Mouse (Mus musculus): Measurements from ENCODE around the gene Ergic2. TPM values are rescaled to one million over a fixed set of nuclear protein-coding genes. Genes with fewer than 3 reads are reported as not detected.
A peak's percentile ranks its signal among the peaks of the same experiment; 100 is the strongest.

The Ergic2 gene
- polyA plus RNA-seq, 1 experiment from 2014 or later, result 139 TPM

DNA sequence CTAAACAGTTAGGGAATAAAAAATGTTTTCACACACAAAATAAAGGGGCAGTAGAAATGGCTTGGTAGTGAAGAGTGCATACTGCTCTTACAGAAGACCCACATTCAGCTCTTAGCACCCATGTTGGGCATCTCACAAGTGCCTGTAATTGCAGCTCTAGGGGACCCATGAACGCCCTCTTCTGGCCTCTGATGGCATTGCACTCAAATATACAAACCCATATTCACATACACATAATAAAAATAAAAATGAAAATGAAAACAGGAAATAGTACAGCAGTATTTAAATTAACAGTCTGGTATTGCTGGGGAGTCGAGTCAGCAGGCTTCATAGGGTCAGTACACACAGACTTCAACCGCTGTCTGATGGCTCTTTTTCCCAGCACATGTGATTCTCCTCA, 30.1 kb upstream of the Ergic2 start:
- Histone ChIP-seq H3K4me2 (no peak overlapping the region), H3K9ac (no peak overlapping the region), H3K4me3 (no peak overlapping the region), H3K9me3 (no peaks in the 10 kb centered on the region), H3K27me3 (replicated peaks) (no peaks in the 10 kb centered on the region), H3K36me3 (0 out of 2 replicates have a peak, but pooled peaks cover 9% of the 10 kb centered on the region), H3K27ac (replicated peaks) (no peak overlapping the region), H3K4me1 (peaks cover 7% of the 10 kb centered on the region; the same call in 1 of the 2 replicates)
- ATAC-seq (ENCODE audit: extremely low read depth, insufficient number of reproducible peaks, low FRiP score, low TSS enrichment), result no peak
- WGBS, result 57% methylated on average over 3 of the region's 3 CpGs

GRCm38 (mm10) chr6:148241685-148242084, 29.5 kb upstream of the Ergic2 start:
- 66% methylated on average over 5 of the region's 5 CpGs for WGBS
- H3K9me3 ChIP-seq, result no peaks in the 10 kb centered on the region
- H3K36me3 ChIP-seq, result 0 out of 2 replicates have a peak, but pooled peaks cover 7% of the 10 kb centered on the region
- no peaks in the 10 kb centered on the region for H3K27me3 ChIP-seq (replicated peaks)
- no peak overlapping the region for H3K9ac ChIP-seq
- no peak overlapping the region for H3K4me2 ChIP-seq
- no peak for ATAC-seq (ENCODE audit: extremely low read depth, insufficient number of reproducible peaks, low FRiP score, low TSS enrichment)
- peaks cover 7% of the 10 kb centered on the region; the same call in 1 of the 2 replicates for H3K4me1 ChIP-seq
- no peak overlapping the region for H3K27ac ChIP-seq (replicated peaks)
- no peak overlapping the region for H3K4me3 ChIP-seq

DNA sequence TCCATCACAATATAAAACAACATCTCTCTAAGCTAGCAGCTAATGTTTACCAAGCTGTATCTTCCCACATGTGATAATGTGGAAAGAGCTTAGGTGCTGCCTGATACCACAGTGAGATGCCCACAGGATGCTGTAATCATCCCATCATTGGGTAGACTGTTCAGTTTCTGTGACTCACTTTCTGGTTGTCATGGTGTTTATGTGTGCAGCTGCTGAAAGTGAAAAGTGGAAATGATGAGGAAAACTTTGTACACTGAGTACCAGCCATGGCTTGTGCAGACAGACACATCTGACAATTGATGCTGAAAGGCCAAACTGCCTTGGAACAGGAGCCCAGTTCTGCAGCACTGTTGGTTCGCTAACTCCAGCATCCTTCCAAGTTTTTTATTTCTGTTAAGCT, 27.1 kb upstream of the Ergic2 start:
- Histone ChIP-seq H3K27ac (replicated peaks) (no peak overlapping the region), H3K27me3 (replicated peaks) (no peaks in the 10 kb centered on the region), H3K36me3 (no peaks in the 10 kb centered on the region), H3K4me3 (no peak overlapping the region), H3K9ac (no peak overlapping the region), H3K4me1 (peaks cover 7% of the 10 kb centered on the region; the same call in 1 of the 2 replicates), H3K4me2 (no peak overlapping the region), H3K9me3 (no peaks in the 10 kb centered on the region)
- ATAC-seq (ENCODE audit: extremely low read depth, insufficient number of reproducible peaks, low FRiP score, low TSS enrichment), result no peak
- WGBS, result 80% methylated on average over 1 of the region's 1 CpGs

GRCm38 (mm10) chr6:148237453-148237852, 25.3 kb upstream of the Ergic2 start:
- Histone ChIP-seq H3K9ac (peak overlapping the region; percentile 42), H3K4me1 (peaks cover 11% of the 10 kb centered on the region; the same call in 1 of the 2 replicates), H3K9me3 (no peaks in the 10 kb centered on the region), H3K27ac (replicated peaks) (peak overlapping the region; percentile 13; the same call in 1 of the 2 replicates), H3K4me2 (no peak overlapping the region), H3K36me3 (no peaks in the 10 kb centered on the region), H3K4me3 (no peak overlapping the region), H3K27me3 (replicated peaks) (no peaks in the 10 kb centered on the region)
- WGBS, result 36% methylated on average over 5 of the region's 5 CpGs
- no peak for ATAC-seq (ENCODE audit: extremely low read depth, insufficient number of reproducible peaks, low FRiP score, low TSS enrichment)

DNA sequence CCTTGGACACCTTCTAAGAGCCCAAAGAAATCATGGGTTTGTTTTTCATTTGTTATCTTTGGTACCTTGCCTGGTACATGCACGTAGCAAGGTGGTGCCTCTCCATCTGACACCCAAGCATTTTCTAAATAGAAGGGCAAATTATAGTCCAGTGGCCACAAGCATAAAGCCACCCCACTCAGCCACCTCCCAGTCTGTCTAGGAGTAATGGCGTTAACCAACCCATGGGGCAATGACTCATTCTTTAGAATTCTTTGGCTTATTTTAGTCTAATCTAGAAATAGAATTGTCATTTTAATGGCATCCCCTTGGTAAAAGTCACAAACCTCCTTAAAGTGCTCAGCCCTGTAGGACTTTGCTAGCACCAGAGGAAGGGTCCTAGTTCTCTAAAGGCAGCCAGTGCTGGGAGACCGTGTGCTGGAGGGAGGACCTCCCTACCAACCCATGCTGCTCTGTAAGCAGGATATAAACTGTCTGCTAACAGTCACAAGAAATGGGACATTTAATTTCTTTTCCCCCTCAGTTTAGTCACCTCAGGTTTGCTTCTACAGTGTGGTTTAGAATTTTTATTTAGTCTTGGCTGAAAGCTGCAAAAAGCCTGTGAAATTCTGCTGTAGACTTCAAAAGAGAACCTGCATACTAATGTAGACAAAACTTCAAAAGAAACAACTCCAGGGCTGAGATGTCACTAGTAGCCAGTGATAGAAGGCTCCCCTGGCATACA, 22.1 kb upstream of the Ergic2 start:
- ATAC-seq (ENCODE audit: extremely low read depth, insufficient number of reproducible peaks, low FRiP score, low TSS enrichment), result no peak
- WGBS, result 69% methylated on average over 3 of the region's 3 CpGs
- Histone ChIP-seq H3K4me3 (no peak overlapping the region), H3K9ac (no peak overlapping the region), H3K9me3 (no peaks in the 10 kb centered on the region), H3K27ac (replicated peaks) (no peak overlapping the region), H3K4me1 (peaks cover 12% of the 10 kb centered on the region; the same call in 1 of the 2 replicates), H3K27me3 (replicated peaks) (no peaks in the 10 kb centered on the region), H3K36me3 (no peaks in the 10 kb centered on the region), H3K4me2 (no peak overlapping the region)

GRCm38 (mm10) chr6:148227542-148227941, 15.4 kb upstream of the Ergic2 start:
- Histone ChIP-seq H3K9ac (no peak overlapping the region), H3K27me3 (replicated peaks) (no peaks in the 10 kb centered on the region), H3K4me1 (peaks cover 2% of the 10 kb centered on the region; the same call in 1 of the 2 replicates), H3K4me3 (no peak overlapping the region), H3K27ac (replicated peaks) (no peak overlapping the region), H3K4me2 (no peak overlapping the region), H3K9me3 (no peaks in the 10 kb centered on the region), H3K36me3 (no peaks in the 10 kb centered on the region)
- WGBS, result 52% methylated on average over 3 of the region's 3 CpGs
- no peak for ATAC-seq (ENCODE audit: extremely low read depth, insufficient number of reproducible peaks, low FRiP score, low TSS enrichment)

GRCm38 (mm10) chr6:148222686-148223085, 10.5 kb upstream of the Ergic2 start:
- H3K27me3 ChIP-seq (replicated peaks), result no peaks in the 10 kb centered on the region
- no peak for ATAC-seq (ENCODE audit: extremely low read depth, insufficient number of reproducible peaks, low FRiP score, low TSS enrichment)
- H3K9ac ChIP-seq, result no peak overlapping the region
- H3K9me3 ChIP-seq, result no peaks in the 10 kb centered on the region
- WGBS, result 74% methylated on average over 2 of the region's 2 CpGs
- H3K4me1 ChIP-seq, result no peaks in the 10 kb centered on the region
- H3K36me3 ChIP-seq, result no peaks in the 10 kb centered on the region
- no peak overlapping the region for H3K27ac ChIP-seq (replicated peaks)
- no peak overlapping the region for H3K4me2 ChIP-seq
- H3K4me3 ChIP-seq, result no peak overlapping the region

DNA sequence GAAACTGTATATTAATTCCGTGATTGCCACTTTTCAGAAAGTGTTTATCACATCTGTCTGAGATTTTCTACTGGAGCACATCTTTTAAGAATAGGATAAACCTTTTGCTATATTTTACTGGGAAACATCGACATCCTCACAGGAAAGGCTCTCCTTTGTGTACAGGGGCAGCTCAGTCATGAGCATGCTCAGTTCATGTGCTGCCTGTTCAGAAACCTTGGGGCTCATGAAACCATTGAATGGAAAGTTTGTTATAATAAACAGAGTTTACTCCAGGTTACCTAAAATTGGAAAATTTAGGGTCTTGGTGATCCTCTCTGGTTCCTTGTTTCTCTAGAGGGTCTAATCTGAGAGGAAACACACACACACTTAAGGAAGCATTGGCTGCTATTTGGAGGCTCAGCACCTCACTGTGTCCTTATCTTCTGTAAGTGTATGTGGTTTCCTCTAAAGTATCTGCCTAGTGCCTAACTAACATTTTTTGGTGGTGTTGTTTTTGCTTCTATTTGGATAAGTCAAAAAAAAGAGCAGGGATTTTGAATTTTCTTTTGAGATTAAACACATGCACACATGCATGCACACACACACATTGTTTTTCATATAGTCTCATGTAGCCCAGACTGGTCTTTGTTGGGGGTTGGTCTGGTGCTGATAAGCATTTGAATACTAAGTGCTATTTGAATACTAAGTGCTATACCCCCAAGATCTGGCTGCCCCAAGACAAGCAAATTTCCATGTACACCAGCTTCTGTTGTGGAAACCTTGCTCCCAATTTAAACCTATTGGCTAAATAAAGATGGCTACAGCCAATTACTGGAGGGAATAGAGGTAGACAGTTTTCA, 6.3 kb upstream of the Ergic2 start:
- peaks cover 5% of the 10 kb centered on the region for H3K4me1 ChIP-seq
- H3K9ac ChIP-seq, result no peak overlapping the region
- 71% methylated on average over 2 of the region's 2 CpGs for WGBS
- H3K9me3 ChIP-seq, result no peaks in the 10 kb centered on the region
- ATAC-seq (ENCODE audit: extremely low read depth, insufficient number of reproducible peaks, low FRiP score, low TSS enrichment), result no peak
- no peak overlapping the region for H3K4me3 ChIP-seq
- no peak overlapping the region for H3K4me2 ChIP-seq
- no peak overlapping the region for H3K27ac ChIP-seq (replicated peaks)
- no peaks in the 10 kb centered on the region for H3K27me3 ChIP-seq (replicated peaks)
- peaks cover 2% of the 10 kb centered on the region; the same call in 1 of the 2 replicates for H3K36me3 ChIP-seq

DNA sequence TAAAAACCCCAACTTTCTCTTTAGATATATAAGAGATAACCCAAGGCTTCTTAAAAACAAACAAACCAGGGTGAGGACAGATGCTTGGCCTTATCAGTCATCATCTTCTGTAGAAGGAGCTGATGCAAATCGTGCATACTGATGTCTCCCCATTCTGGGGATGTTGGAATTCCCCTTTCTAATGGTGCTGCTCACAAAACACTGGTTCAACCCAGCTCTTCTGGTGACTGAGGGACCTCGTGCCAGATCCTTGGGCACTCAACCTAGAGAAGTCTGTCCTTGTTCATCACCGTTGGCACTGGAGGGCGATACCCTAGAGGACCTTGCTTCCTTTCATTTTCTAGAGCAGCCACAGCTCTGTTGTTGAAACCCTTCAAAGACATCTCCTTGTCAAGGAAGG, 4.6 kb upstream of the Ergic2 start:
- Histone ChIP-seq H3K4me1 (peaks cover 15% of the 10 kb centered on the region), H3K9me3 (no peaks in the 10 kb centered on the region), H3K9ac (no peak overlapping the region), H3K27ac (replicated peaks) (no peak overlapping the region), H3K36me3 (peaks cover 2% of the 10 kb centered on the region; the same call in 1 of the 2 replicates), H3K4me3 (no peak overlapping the region), H3K27me3 (replicated peaks) (no peaks in the 10 kb centered on the region), H3K4me2 (no peak overlapping the region)
- ATAC-seq (ENCODE audit: extremely low read depth, insufficient number of reproducible peaks, low FRiP score, low TSS enrichment), result no peak
- WGBS, result 84% methylated on average over 4 of the region's 4 CpGs

DNA sequence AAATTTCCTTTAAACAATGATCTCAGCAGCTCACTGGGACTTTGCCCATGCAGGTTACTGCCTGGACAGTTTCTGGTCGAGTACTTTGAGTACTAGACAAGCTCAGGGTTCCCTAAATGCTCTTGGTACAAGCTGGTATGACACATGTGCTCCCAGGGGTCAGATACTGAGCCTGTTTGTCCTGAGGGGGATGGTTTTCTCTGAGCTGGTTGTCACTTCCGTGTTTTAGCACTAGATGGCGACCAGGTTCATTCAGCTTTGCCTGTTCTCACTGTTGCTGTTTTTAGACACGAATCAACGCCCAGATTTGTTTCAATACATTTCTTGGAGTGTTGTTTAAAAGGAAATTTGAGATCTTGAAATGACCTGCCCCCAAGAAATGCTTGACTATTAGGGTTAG, 2.6 kb upstream of the Ergic2 start:
- H3K9me3 ChIP-seq, result no peaks in the 10 kb centered on the region
- 5% methylated on average over 5 of the region's 5 CpGs for WGBS
- ATAC-seq (ENCODE audit: extremely low read depth, insufficient number of reproducible peaks, low FRiP score, low TSS enrichment), result no peak
- H3K4me1 ChIP-seq, result peaks cover 25% of the 10 kb centered on the region
- H3K27ac ChIP-seq (replicated peaks), result no peak overlapping the region
- no peaks in the 10 kb centered on the region for H3K27me3 ChIP-seq (replicated peaks)
- no peak overlapping the region for H3K4me2 ChIP-seq
- H3K36me3 ChIP-seq, result peaks cover 2% of the 10 kb centered on the region; the same call in 1 of the 2 replicates
- no peak overlapping the region for H3K4me3 ChIP-seq
- 0 out of 2 replicates have a peak overlapping the region, but pooled peaks have one; percentile 16 for H3K9ac ChIP-seq

- Histone ChIP-seq H3K27me3 (replicated peaks) (no peaks in the 10 kb centered on the region), H3K9ac (peak overlapping the region; percentile 98), H3K36me3 (peaks cover 1% of the 10 kb centered on the region; the same call in 1 of the 2 replicates), H3K4me1 (peaks cover 39% of the 10 kb centered on the region), H3K27ac (replicated peaks) (peak overlapping the region; percentile 88), H3K4me3 (peak overlapping the region; percentile 95), H3K4me2 (peak overlapping the region; percentile 87), H3K9me3 (no peaks in the 10 kb centered on the region)
- WGBS, result under 1% methylated on average over 51 of the region's 51 CpGs
- peak; percentile 67 for ATAC-seq (ENCODE audit: extremely low read depth, insufficient number of reproducible peaks, low FRiP score, low TSS enrichment)
These were observed 740 bp downstream of the Ergic2 start for GRCm38 (mm10) chr6:148211391-148211876.
